Mouse (Mus musculus) hindbrain, embryonic 14.5 days (tissue): ENCODE data around the gene Shisal2a. TPM values are rescaled to one million over a fixed set of nuclear protein-coding genes. Genes with fewer than 3 reads are reported as not detected.

Experiments
- ATAC-seq: fragments of 200-750 bp; cut with Nextera tagmentation; 2 replicates; pipeline ENCODE4 v1.8.0; 2017; ENCODE audit warnings: moderate number of reproducible peaks, mild to moderate bottlenecking, moderate TSS enrichment, moderate library complexity; ENCODE audit not compliant: low FRiP score
- DNase-seq: peaks from one replicate; pipeline ENCODE4 v3.0.0-alpha.2; 2015; ENCODE audit warnings: low spot score
- H3K27ac ChIP-seq: fragments of 300-500 bp; sonication (generic); 2 replicates; pipeline ENCODE4 v1.5.1; 2014; ENCODE audit warnings: mild to moderate bottlenecking, moderate library complexity
- H3K27me3 ChIP-seq: fragments of 300-500 bp; sonication (generic); 2 replicates; pipeline ENCODE4 v1.6.1; 2014; ENCODE audit warnings: mild to moderate bottlenecking, low read length, mixed read lengths; ENCODE audit not compliant: control insufficient read depth, insufficient read depth
- H3K36me3 ChIP-seq: fragments of 300-500 bp; sonication (generic); replicated peaks from 2 replicates; pipeline ENCODE4 v1.6.1; 2014; ENCODE audit not compliant: control insufficient read depth, insufficient read depth
- H3K4me1 ChIP-seq: fragments of 300-500 bp; sonication (generic); replicated peaks from 2 replicates; pipeline ENCODE4 v1.6.1; 2014; ENCODE audit warnings: antibody characterized with exemption, low read length, mixed read lengths; ENCODE audit not compliant: control insufficient read depth, insufficient read depth
- H3K4me2 ChIP-seq: fragments of 300-500 bp; sonication (generic); replicated peaks from 2 replicates; pipeline ENCODE4 v1.6.1; 2014; ENCODE audit warnings: mild to moderate bottlenecking, moderate library complexity
- H3K4me3 ChIP-seq: fragments of 300-500 bp; sonication (generic); replicated peaks from 2 replicates; pipeline ENCODE4 v1.5.1; 2014; ENCODE audit warnings: mild to moderate bottlenecking, low read length
- H3K9ac ChIP-seq: fragments of 300-500 bp; sonication (generic); 2 replicates; pipeline ENCODE4 v1.6.1; 2014
- H3K9me3 ChIP-seq: fragments of 300-500 bp; sonication (generic); 2 replicates; pipeline ENCODE4 v1.6.1; 2016; ENCODE audit warnings: low read length; ENCODE audit not compliant: control insufficient read depth
- WGBS: fragments of 180-500 bp; shearing (Covaris S2); extraction: QIAGEN DNeasy Blood & Tissue Kit; methylation state at CpG from one replicate; pipeline ENCODE4 v1.1.7; 2014; 5-methylcytosine and 5-hydroxymethylcytosine counted together
- polyA plus RNA-seq: library from polyadenylated mRNA; unstranded; fragments of >200 nt; fragmentation: Nextera tagmentation; extraction: Ambion mirVana; gene quantifications from 2 replicates; pipeline ENCODE4 v1.2.1, GENCODE M21; 2014

The Shisal2a gene
- polyA plus RNA-seq, 1 experiment from 2014 or later: 7.6 TPM

GRCm38 (mm10) chr4:108336765-108337164, 46.4 kb downstream of the Shisal2a start:
- 87% methylated on average over 2 of the region's 2 CpGs for WGBS
- no peak overlapping the region for H3K27ac ChIP-seq
- H3K36me3 ChIP-seq: peaks cover 60% of the 10 kb centered on the region

DNA sequence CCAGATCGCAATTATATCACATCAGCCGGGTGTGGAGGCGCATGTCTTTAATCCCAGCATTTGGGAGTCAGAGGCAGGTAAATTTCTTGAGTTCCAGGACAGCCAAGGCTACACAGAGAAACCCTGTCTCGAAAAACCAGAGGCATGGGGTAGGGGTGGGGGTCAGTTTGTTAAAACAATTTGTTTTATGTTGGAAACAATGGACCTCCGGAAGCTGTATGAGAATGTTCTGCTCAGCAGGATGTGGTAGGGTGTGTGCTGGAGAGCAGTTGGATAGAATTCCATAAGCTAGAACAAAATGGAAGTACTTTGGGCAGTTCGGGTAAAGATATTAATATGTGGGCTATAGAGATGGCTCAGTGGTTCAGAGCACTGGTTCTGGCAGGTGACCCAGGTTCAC, 47.7 kb downstream of the Shisal2a start:
- Histone ChIP-seq H3K4me3 (no peak overlapping the region), H3K4me1 (no peaks in the 10 kb centered on the region), H3K27me3 (no peaks in the 10 kb centered on the region), H3K27ac (no peak overlapping the region), H3K9ac (no peak overlapping the region), H3K36me3 (peaks cover 60% of the 10 kb centered on the region), H3K4me2 (no peak overlapping the region), H3K9me3 (no peaks in the 10 kb centered on the region)
- 90% methylated on average over 6 of the region's 6 CpGs for WGBS
- DNase-seq (no peak), ATAC-seq (no peak)

More at GRCm38 (mm10) chr4:108336765-108337164, 46.4 kb downstream of the Shisal2a start:
- H3K27me3 ChIP-seq: no peaks in the 10 kb centered on the region
- no peaks in the 10 kb centered on the region for H3K4me1 ChIP-seq
- H3K9ac ChIP-seq: no peak overlapping the region
- ATAC-seq (no peak), DNase-seq (no peak)
- no peak overlapping the region for H3K4me2 ChIP-seq
- no peaks in the 10 kb centered on the region for H3K9me3 ChIP-seq
- H3K4me3 ChIP-seq: no peak overlapping the region

GRCm38 (mm10) chr4:108332041-108332440, 51.1 kb downstream of the Shisal2a start:
- H3K4me1 ChIP-seq: peaks cover 7% of the 10 kb centered on the region
- H3K36me3 ChIP-seq: peaks cover 40% of the 10 kb centered on the region
- no peak overlapping the region for H3K4me2 ChIP-seq
- no peaks in the 10 kb centered on the region for H3K27me3 ChIP-seq
- DNase-seq (no peak), ATAC-seq (no peak)
- H3K27ac ChIP-seq: no peak overlapping the region
- H3K9me3 ChIP-seq: no peaks in the 10 kb centered on the region
- no peak overlapping the region for H3K9ac ChIP-seq
- H3K4me3 ChIP-seq: no peak overlapping the region
- 87% methylated on average over 9 of the region's 9 CpGs for WGBS

DNA sequence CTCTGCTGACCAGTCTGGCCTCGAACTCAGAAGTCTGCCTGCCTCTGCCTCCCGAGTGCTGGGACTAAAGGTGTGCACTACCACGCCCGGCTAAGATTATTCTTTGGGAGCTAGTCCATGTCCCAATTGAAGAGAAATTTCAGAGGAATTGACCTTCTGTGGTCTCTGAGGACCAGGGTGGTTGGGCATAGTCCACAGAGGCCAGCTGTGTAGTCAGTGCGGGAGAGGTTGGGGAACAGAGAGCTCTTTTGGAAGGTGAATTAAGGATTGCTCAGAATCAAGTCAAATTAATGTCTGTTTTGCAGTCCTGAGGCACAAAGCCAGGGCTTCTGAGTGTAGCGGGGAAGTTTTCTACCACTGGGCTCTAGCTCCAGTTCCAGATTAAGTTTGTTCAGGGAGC, 53.3 kb downstream of the Shisal2a start:
- Histone ChIP-seq H3K36me3 (peaks cover 27% of the 10 kb centered on the region), H3K9me3 (no peaks in the 10 kb centered on the region), H3K27ac (no peak overlapping the region), H3K9ac (no peak overlapping the region), H3K4me1 (peaks cover 7% of the 10 kb centered on the region), H3K4me3 (no peak overlapping the region), H3K27me3 (no peaks in the 10 kb centered on the region), H3K4me2 (no peak overlapping the region)
- WGBS: 98% methylated on average over 6 of the region's 6 CpGs
- no peak for DNase-seq
- no peak for ATAC-seq

DNA sequence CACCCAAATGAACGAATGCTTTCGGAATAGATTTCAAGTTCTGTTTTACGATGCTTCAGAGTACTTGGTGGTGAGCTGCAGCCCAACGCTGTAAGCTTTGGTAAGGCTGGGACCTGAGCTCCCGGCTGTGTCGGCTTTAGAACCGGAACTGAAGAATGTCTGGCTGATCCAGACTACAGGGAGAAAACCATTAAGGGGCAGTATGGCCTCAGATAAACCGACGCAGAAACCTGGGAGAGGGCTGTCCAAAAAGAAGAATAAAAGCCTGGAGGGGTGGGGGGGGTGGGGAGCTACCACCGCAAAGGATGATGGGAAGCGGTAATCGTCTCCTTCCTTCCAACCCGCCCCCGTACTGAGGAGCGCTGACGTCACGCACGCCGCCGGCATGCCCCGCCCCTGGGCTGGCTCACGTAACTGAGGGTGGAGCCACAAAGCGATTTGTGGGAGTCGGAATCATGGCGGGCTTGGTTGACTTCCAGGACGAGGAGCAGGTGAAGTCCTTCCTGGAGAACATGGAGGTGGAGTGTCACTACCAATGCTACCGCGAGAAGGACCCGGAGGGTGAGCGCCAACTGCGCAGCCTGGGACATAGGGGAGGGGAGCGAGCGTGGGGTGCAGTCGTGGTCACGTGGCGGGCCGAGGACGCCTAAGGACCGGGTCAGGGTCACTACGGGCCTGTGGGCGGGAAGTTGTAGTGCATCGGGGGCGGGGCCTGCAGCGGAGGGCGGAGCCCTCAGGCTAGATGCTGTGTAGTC, 55.2 kb downstream of the Shisal2a start, which contains the start of gene Coa7:
Gene Coa7 (plus strand): TSS at position 411 of the 755 bp plus-strand sequence.
- DNase-seq: peak; percentile 99
- H3K9me3 ChIP-seq: no peaks in the 10 kb centered on the region
- peak within 1 kb of the TSS; percentile 96 for H3K27ac ChIP-seq
- H3K4me1 ChIP-seq: peaks cover 7% of the 10 kb centered on the region
- H3K9ac ChIP-seq: peak within 1 kb of the TSS; percentile 73
- no peaks in the 10 kb centered on the region for H3K27me3 ChIP-seq
- peak within 1 kb of the TSS; percentile 62 for H3K4me3 ChIP-seq
- H3K4me2 ChIP-seq: peak within 1 kb of the TSS; percentile 62
- ATAC-seq: peak; percentile 95
- under 1% methylated on average over 45 of the region's 45 CpGs for WGBS
- H3K36me3 ChIP-seq: peaks cover 11% of the 10 kb centered on the region

DNA sequence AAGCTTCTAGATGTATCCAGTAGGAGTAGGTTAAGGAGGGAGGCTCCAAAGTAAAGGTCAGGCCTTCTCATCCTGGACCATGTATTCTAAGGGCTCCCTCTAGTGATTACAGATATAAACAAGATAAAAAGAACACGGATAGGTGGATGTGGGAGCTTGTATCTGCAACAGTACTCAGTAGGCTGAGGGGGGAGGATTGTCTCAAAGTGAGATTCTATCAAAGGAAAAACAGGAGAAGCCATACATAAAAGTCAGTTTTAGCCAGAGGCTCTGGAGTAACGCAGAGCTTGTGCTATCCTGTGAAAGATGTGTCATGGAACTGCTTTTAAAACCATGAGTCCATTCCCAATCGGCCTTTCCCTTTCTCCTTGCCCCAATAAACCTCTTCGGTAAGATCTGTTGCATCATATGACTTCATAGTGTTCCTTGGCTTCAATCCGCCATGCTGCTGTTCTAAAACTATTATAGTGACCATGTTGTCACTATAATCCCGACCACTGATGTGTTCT, 56.0 kb downstream of the Shisal2a start:
- H3K4me2 ChIP-seq: peak overlapping the region; percentile 62
- peak; percentile 71 for DNase-seq
- H3K27ac ChIP-seq: peak overlapping the region; percentile 96
- H3K27me3 ChIP-seq: no peaks in the 10 kb centered on the region
- H3K9me3 ChIP-seq: no peaks in the 10 kb centered on the region
- peak overlapping the region; percentile 73 for H3K9ac ChIP-seq
- H3K4me3 ChIP-seq: peak overlapping the region; percentile 62
- WGBS: 34% methylated on average over 6 of the region's 6 CpGs
- peaks cover 7% of the 10 kb centered on the region for H3K4me1 ChIP-seq
- ATAC-seq: peak; percentile 13; the same call in 1 of the 2 replicates
- peaks cover 3% of the 10 kb centered on the region; the same call in 1 of the 2 replicates for H3K36me3 ChIP-seq

GRCm38 (mm10) chr4:108323588-108323987, 59.6 kb downstream of the Shisal2a start:
- ATAC-seq (no peak), DNase-seq (no peak)
- H3K4me2 ChIP-seq: no peak overlapping the region
- H3K9me3 ChIP-seq: no peaks in the 10 kb centered on the region
- H3K36me3 ChIP-seq: no peaks in the 10 kb centered on the region
- H3K9ac ChIP-seq: no peak overlapping the region
- no peak overlapping the region for H3K27ac ChIP-seq
- no peak overlapping the region for H3K4me3 ChIP-seq
- H3K27me3 ChIP-seq: no peaks in the 10 kb centered on the region
- peaks cover 3% of the 10 kb centered on the region for H3K4me1 ChIP-seq
- 77% methylated on average over 5 of the region's 5 CpGs for WGBS

DNA sequence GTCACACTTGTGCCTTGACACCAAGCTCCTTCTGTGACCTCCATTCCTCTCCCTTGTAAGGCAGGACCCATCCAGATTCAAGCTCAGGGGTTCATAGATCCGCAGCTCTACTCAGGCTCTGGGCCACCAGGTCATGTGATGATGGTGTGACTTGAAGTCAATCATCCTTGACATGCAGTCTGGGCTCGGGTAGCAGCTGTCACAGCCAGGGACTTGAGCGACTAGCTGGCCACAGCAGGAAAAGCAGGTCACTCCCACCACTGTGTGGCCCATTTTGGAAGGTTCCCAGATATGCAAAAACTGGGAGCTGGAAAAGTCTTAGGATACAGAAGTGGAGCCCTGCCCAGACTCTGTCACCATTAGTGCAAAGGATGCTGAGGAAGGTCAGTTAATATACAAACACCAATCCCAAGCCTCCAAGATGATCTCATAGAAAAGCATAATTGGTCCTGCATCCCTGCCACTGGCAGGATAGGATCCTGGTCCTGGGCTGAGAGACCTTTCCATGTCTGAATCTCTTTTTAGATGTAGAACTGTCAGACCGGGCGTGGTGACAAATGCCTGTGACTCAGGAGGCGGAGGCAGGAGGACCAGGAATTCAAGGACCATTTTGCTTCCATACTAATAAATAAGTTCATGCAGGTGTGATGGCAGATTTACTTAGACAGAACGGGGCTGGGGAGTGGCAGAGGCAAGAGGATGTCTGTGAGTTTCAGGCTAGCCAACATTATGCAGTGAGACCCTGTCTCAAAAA, 62.3 kb downstream of the Shisal2a start:
- Histone ChIP-seq H3K4me3 (no peak overlapping the region), H3K27me3 (no peaks in the 10 kb centered on the region), H3K36me3 (no peaks in the 10 kb centered on the region), H3K9me3 (no peaks in the 10 kb centered on the region), H3K9ac (no peak overlapping the region), H3K4me2 (no peak overlapping the region), H3K27ac (no peak overlapping the region), H3K4me1 (no peaks in the 10 kb centered on the region)
- ATAC-seq (no peak), DNase-seq (no peak)
- 77% methylated on average over 7 of the region's 7 CpGs for WGBS

- Histone ChIP-seq H3K9me3 (no peaks in the 10 kb centered on the region), H3K36me3 (no peaks in the 10 kb centered on the region), H3K4me3 (no peak overlapping the region), H3K27me3 (no peaks in the 10 kb centered on the region), H3K27ac (no peak overlapping the region), H3K4me2 (no peak overlapping the region), H3K9ac (no peak overlapping the region), H3K4me1 (no peaks in the 10 kb centered on the region)
- ATAC-seq: no peak
- DNase-seq: no peak
- WGBS: 77% methylated on average over 6 of the region's 6 CpGs
These were observed 63.4 kb downstream of the Shisal2a start for GRCm38 (mm10) chr4:108319747-108320146.
